Mouse (Mus musculus): ENCODE measurements at regions not wholly inside any gene's neighbourhood (a gene's known extent, or its start where the extent isn't known, plus 50 kb on each side); places are given as distances from the start of the nearest gene placed in this dataset.

- no peak overlapping the region for H3K4me3 ChIP-seq
- peak overlapping the region; percentile 83 for H3K27ac ChIP-seq (ENCODE audit: poor library complexity, severe bottlenecking)
- WGBS, result 70% methylated on average over 1 of the region's 1 CpGs
- no peak overlapping the region for H3K9ac ChIP-seq
- H3K4me1 ChIP-seq (replicated peaks), result peaks cover 22% of the 10 kb centered on the region
- H3K27me3 ChIP-seq (replicated peaks), result no peaks in the 10 kb centered on the region
- no peak for ATAC-seq (ENCODE audit: insufficient number of reproducible peaks, low FRiP score)
- no peaks in the 10 kb centered on the region for H3K9me3 ChIP-seq (replicated peaks)
- no peak overlapping the region for H3K4me2 ChIP-seq
- H3K36me3 ChIP-seq, result no peaks in the 10 kb centered on the region
Measured at GRCm38 (mm10) chr4:98200701-98201100, 182.4 kb downstream of the Tm2d1 start.

- no peak overlapping the region for H3K27ac ChIP-seq (ENCODE audit: poor library complexity, severe bottlenecking)
Measured at GRCm38 (mm10) chr4:98190318-98190717, 192.8 kb downstream of the Tm2d1 start.

GRCm38 (mm10) chr4:98189894-98190293 lies 193.2 kb downstream of the Tm2d1 start:
- H3K27me3 ChIP-seq (replicated peaks), result no peaks in the 10 kb centered on the region

More at GRCm38 (mm10) chr4:98190318-98190717, 192.8 kb downstream of the Tm2d1 start:
- no peaks in the 10 kb centered on the region for H3K4me1 ChIP-seq (replicated peaks)
- ATAC-seq (ENCODE audit: insufficient number of reproducible peaks, low FRiP score), result no peak
- H3K9me3 ChIP-seq (replicated peaks), result no peaks in the 10 kb centered on the region
- H3K27me3 ChIP-seq (replicated peaks), result no peaks in the 10 kb centered on the region
- H3K36me3 ChIP-seq, result no peaks in the 10 kb centered on the region
- H3K4me2 ChIP-seq, result no peak overlapping the region
- H3K9ac ChIP-seq, result no peak overlapping the region
- WGBS, result 86% methylated on average over 3 of the region's 3 CpGs
- no peak overlapping the region for H3K4me3 ChIP-seq

GRCm38 (mm10) chr4:98188944-98189343 lies 194.2 kb downstream of the Tm2d1 start:
- ATAC-seq (ENCODE audit: insufficient number of reproducible peaks, low FRiP score), result no peak

More at GRCm38 (mm10) chr4:98189894-98190293, 193.2 kb downstream of the Tm2d1 start:
- Histone ChIP-seq H3K27ac (ENCODE audit: poor library complexity, severe bottlenecking) (no peak overlapping the region), H3K4me2 (no peak overlapping the region), H3K4me3 (no peak overlapping the region), H3K9ac (no peak overlapping the region), H3K4me1 (replicated peaks) (no peaks in the 10 kb centered on the region), H3K36me3 (no peaks in the 10 kb centered on the region), H3K9me3 (replicated peaks) (no peaks in the 10 kb centered on the region)
- no peak for ATAC-seq (ENCODE audit: insufficient number of reproducible peaks, low FRiP score)
- 58% methylated on average over 1 of the region's 1 CpGs for WGBS

GRCm38 (mm10) chr4:98187038-98187437 lies 196.1 kb downstream of the Tm2d1 start:
- no peak overlapping the region for H3K27ac ChIP-seq (ENCODE audit: poor library complexity, severe bottlenecking)
- H3K4me2 ChIP-seq, result no peak overlapping the region
- no peaks in the 10 kb centered on the region for H3K27me3 ChIP-seq (replicated peaks)
- no peak overlapping the region for H3K4me3 ChIP-seq
- H3K9ac ChIP-seq, result no peak overlapping the region
- 65% methylated on average over 2 of the region's 2 CpGs for WGBS
- no peak for ATAC-seq (ENCODE audit: insufficient number of reproducible peaks, low FRiP score)
- H3K36me3 ChIP-seq, result no peaks in the 10 kb centered on the region
- peaks cover 2% of the 10 kb centered on the region for H3K4me1 ChIP-seq (replicated peaks)
- H3K9me3 ChIP-seq (replicated peaks), result no peaks in the 10 kb centered on the region

More at GRCm38 (mm10) chr4:98188944-98189343, 194.2 kb downstream of the Tm2d1 start:
- Histone ChIP-seq H3K27ac (ENCODE audit: poor library complexity, severe bottlenecking) (no peak overlapping the region), H3K4me2 (no peak overlapping the region), H3K4me3 (no peak overlapping the region), H3K9ac (no peak overlapping the region), H3K36me3 (no peaks in the 10 kb centered on the region), H3K27me3 (replicated peaks) (no peaks in the 10 kb centered on the region), H3K4me1 (replicated peaks) (no peaks in the 10 kb centered on the region), H3K9me3 (replicated peaks) (no peaks in the 10 kb centered on the region)
- 86% methylated on average over 7 of the region's 7 CpGs for WGBS

GRCm38 (mm10) chr4:98182053-98182355 lies 201.1 kb downstream of the Tm2d1 start:
- H3K36me3 ChIP-seq, result no peaks in the 10 kb centered on the region
- 26% methylated on average over 4 of the region's 4 CpGs for WGBS
- no peak for ATAC-seq (ENCODE audit: insufficient number of reproducible peaks, low FRiP score)
- H3K4me3 ChIP-seq, result no peak overlapping the region
- no peaks in the 10 kb centered on the region for H3K27me3 ChIP-seq (replicated peaks)
- H3K27ac ChIP-seq (ENCODE audit: poor library complexity, severe bottlenecking), result peak overlapping the region; percentile 3; the same call in 1 of the 2 replicates
- H3K4me2 ChIP-seq, result no peak overlapping the region
- no peak overlapping the region for H3K9ac ChIP-seq
- no peaks in the 10 kb centered on the region for H3K9me3 ChIP-seq (replicated peaks)
- H3K4me1 ChIP-seq (replicated peaks), result peaks cover 17% of the 10 kb centered on the region

- 70% methylated on average over 12 of the region's 12 CpGs for WGBS
- no peak overlapping the region for H3K4me3 ChIP-seq
- H3K9ac ChIP-seq, result no peak overlapping the region
- H3K36me3 ChIP-seq, result no peaks in the 10 kb centered on the region
- H3K27ac ChIP-seq (ENCODE audit: poor library complexity, severe bottlenecking), result 0 out of 2 replicates have a peak overlapping the region, but pooled peaks have one; percentile 47
- H3K4me2 ChIP-seq, result no peak overlapping the region
- no peaks in the 10 kb centered on the region for H3K9me3 ChIP-seq (replicated peaks)
- no peak for ATAC-seq (ENCODE audit: insufficient number of reproducible peaks, low FRiP score)
- H3K27me3 ChIP-seq (replicated peaks), result no peaks in the 10 kb centered on the region
- peaks cover 17% of the 10 kb centered on the region for H3K4me1 ChIP-seq (replicated peaks)
Measured at GRCm38 (mm10) chr4:98181185-98182052, 201.7 kb downstream of the Tm2d1 start.

- Histone ChIP-seq H3K9ac (no peak overlapping the region), H3K27me3 (replicated peaks) (no peaks in the 10 kb centered on the region), H3K27ac (ENCODE audit: poor library complexity, severe bottlenecking) (0 out of 2 replicates have a peak overlapping the region, but pooled peaks have one; percentile 21), H3K4me2 (peak overlapping the region; percentile 57), H3K4me3 (no peak overlapping the region), H3K36me3 (no peaks in the 10 kb centered on the region), H3K9me3 (replicated peaks) (no peaks in the 10 kb centered on the region), H3K4me1 (replicated peaks) (peaks cover 17% of the 10 kb centered on the region)
- 21% methylated on average over 10 of the region's 10 CpGs for WGBS
- ATAC-seq (ENCODE audit: insufficient number of reproducible peaks, low FRiP score), result no peak
Measured at GRCm38 (mm10) chr4:98180336-98180735, 202.8 kb downstream of the Tm2d1 start.

Data from heart, embryonic 12.5 days (tissue).